Mouse (Mus musculus) adrenal gland (tissue): ENCODE data around the gene Pcsk1n.
"Not testable (repeated sequence)": the region's sequence is repeated elsewhere in the genome, so short reads cannot be mapped to it uniquely, and the experiment has no call there.

Source experiments
- intact Hi-C: fragments of 180-260 bp; cut with DNase I; formaldehyde crosslinking; loops from one replicate; pipeline ENCODE4 v1.15.1; 2025
- long read RNA-seq, 2 experiments: library from polyadenylated mRNA; unstranded; transcript quantifications; one replicate each; pipeline ENCODE4 v2.0.0; 2020; ENCODE audit warnings: borderline replicate concordance in 1 of 2; ENCODE audit not compliant: insufficient replicate concordance in 1 of 2

The Pcsk1n gene
- long read RNA-seq, experiment 1, transcript Pcsk1n-201 (3 exons, 2,193 nt): major isoform, 127 of 136 reads
- long read RNA-seq, experiment 1, partial matches to known transcripts: 9 of 136 reads
- long read RNA-seq, experiment 1, other reads (novel, unspliced or antisense): 0 of 136 reads
- long read RNA-seq, experiment 2, transcript Pcsk1n-201 (3 exons, 2,193 nt): major isoform, 207 of 212 reads
- long read RNA-seq, experiment 2, partial matches to known transcripts: 5 of 212 reads
- long read RNA-seq, experiment 2, other reads (novel, unspliced or antisense): 0 of 212 reads

DNA sequence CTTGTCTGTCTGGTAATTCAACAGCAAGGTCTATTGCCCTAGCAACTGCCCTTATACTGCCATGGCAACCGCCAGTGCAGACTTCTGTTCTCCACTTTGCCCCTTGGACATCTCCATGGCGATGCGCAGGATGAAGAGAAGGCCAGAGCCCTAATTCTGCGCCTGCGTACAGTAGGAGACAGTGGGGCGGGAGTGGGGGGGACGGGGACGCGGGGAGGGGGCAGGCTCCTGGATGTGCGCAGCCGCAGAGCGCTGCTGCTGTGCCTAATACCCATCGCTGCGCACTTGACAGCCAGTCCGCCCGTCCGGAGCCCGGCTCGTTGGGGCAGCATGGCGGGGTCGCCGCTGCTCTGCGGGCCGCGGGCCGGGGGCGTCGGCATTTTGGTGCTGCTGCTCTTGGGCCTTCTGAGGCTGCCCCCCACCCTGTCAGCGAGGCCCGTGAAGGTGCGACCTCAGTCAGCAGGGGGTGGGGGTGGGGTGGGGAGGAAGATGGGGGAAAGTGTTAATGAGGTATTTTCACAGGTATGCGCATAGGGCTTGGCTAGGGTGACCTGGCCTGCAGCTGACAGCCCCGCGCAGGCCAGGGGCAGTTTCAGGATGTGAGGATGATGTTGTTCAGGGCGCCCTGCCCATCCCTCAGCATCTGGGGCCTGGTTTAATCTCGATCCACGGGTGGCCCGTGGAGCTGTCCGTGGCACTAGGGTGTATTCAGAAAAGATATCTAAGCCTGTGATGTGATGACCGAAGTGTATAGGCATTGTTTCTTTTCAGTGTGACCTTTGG lies at the start of gene Pcsk1n:
Pcsk1n (plus strand) TSS at position 222 of the 783 bp plus-strand sequence.
- intact Hi-C loops: loop anchor here (5.0 to 10.0 kb wide), 2 partner anchors 98 to 195 kb away; partner anchors contain the start of gene Glod5

DNA sequence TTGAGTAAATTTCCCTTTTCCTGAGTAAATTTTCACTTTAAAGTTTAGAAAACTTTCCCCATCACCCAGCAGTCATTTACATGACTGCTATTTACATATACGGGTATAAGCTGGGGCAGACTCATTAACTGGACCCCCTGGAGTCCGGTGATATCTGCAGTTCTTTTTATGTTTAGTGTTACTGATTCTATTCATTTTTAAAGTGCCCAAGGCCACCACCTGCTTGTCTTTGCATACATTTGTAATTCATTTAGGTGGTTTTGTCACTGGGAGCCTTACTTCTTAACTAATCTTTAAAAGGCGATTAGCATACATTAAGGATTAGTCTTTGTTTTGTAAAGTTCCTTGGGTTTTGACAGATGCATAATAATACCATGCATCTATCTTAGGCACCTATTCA lies 49.8 kb upstream of the Pcsk1n start:
- intact Hi-C loops: no loop called here

DNA sequence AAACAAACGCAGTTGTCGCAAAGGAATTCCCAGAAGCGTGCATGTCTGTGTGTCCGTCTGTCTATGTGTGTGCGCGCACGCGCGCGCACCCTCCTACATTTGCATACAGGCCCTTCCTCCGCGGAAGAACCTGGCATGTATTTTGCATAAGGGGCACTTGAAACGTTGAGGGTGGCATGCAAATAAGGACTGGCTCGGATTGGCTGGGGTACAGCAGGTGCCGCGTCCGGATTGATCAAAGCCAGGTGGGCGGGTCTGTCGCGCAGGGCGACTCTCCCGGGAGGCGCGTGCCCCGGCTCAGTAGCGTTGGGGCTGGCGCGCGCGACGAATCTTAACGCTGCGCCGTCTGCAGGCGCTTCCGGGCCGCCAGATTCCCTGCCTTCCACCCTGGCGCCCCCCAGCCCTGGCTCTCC lies 41.6 kb upstream of the Pcsk1n start, which contains the start of gene Pim2:
Pim2 (plus strand) TSS at position 256 of the 413 bp plus-strand sequence.
- intact Hi-C loops: no loop called here

DNA sequence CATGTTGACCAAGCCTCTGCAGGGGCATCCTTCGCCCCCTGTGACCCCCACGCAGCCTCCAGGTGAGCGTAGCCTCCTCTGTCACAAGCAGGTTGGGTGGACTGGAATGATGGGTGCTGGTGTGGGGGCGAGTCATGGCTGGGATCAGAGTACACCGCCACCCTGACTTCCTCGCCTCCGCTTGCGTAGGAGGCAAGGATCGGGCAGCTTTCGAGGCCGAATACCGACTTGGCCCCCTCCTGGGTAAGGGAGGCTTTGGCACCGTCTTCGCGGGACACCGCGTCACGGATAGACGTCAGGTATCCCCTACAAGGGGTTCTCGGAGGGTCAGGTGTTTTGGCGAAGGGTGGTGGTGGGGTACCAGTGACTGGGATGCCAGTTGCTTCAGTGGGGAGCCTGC lies 41.1 kb upstream of the Pcsk1n start:
- intact Hi-C loops: no loop called here

DNA sequence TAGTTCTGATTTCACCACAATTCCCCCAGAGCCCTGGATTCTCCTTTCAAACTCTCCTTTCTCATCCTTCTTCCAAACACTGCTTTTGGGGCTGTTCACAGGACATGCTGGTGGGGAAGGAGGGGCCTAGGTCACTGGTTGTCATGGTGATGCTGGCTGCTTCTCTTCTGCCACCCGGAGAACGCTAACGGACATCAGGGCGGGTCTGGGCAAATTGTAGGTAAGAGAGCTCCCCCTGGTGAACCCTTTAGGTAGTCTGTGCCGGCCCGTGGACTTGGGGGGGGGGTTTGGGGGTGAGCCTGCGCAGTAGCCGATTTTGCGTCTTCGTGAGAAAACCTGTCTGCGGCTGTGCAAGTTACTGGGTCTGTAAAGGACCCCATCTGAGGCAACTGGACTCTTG lies 39.8 kb upstream of the Pcsk1n start:
- intact Hi-C loops: no loop called here

DNA sequence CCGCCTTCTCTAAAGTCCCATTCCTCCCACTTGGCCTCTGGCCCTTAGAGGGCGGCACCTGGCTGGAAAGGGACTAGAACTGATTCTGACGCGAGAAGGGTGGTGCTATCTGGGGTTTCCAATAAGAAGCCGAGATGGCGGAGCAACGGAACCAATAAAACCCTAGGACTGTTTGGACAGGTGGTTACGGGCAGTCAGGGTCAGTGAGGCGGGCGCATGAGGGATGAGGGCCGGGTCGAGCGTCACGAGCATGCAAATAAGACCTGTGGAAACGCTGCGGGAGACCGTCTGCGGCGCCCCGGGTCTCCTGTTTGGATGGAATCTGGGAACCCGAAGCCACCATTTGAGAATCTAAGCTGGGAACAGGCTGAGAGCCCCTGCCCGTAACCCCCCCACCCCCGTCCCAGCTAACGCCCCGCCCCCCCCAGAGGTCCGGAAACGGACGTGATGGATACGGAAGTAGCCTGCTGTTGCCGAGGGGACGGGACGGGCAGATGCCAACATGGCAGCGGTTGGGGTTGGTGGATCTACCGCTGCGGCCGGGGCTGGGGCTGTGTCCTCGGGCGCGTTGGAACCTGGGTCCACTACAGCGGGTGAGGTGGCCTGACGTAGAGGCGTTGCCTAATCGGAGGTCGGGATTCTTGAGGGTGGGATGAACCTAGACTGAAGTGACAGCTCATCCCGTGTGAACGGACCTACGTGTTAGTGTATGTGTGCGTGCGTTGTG lies 35.6 kb upstream of the Pcsk1n start, which contains the start of gene Slc35a2:
Slc35a2 (plus strand) TSS at position 188 of the 727 bp plus-strand sequence.
- intact Hi-C loops: no loop called here

DNA sequence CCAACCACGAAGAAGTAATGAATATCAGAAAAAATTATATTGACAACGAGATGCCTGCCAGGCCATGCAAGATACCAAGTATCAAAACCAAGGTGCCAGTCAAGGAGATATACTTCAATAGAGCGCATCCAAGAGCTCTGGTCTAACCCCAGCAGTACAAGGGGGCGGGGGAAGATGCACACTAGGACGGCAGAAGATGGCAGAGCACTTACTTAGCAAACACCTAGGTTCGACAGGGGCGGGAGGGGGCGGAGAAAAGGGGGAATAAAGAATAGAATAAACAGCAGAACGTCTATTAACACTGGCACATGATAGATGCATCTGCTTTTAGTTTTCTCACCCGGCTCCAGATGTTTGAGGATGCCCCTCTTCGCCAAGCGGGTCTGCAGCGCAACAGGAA lies 21.4 kb upstream of the Pcsk1n start:
- intact Hi-C loops: no loop called here

DNA sequence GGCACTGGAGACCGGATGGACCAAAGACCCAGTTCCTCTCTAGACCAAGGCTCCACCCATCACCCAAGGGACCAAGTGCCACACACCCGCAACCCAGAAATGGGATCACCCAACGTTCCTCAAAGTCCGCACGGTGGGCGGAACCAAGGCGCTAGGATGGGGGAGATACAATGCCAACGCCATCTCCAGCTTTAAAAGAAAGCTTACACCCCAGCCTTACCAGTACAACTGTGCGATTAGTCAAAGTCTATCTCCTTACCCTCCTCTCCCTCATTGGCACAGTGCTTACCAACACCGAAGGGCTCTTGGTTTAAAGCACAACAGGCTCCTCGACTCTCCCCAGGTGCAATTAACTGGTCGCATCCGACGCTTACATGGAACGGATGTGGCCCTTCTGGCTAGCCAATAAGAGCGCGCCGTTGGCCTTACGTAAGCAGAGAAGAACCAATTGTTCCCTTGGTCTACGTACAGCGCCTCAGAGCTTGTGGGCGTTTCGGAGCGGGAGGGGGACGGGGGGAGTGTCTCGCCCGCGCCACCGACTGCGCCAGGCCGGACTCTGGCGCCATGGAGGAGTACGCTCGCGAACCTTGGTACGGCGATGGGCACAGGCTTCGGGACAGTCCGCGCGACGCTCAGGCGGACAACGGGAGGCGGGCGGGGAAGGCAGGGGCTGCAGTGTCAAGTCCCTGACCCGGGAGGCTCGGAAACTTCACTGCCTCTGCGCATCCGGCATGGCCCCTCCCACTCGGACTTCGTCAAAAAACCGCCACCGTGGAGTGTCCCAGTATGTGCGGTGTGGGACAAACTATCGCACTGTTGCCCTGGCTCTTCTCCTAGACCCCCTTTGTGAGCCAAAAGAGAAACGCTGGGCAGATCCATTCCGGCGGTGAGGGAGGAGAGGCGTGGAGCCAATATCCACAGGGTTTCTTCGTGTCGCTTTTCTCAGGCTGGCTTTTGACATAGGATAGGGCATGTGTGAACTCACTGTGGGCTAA lies 20.4 kb upstream of the Pcsk1n start, which contains the start of the genes Pqbp1 and Timm17b:
Pqbp1 (minus strand) TSS at position 390 of the 995 bp plus-strand sequence.
Timm17b (plus strand) TSS at position 478 of the 995 bp plus-strand sequence.
- intact Hi-C loops: no loop called here

DNA sequence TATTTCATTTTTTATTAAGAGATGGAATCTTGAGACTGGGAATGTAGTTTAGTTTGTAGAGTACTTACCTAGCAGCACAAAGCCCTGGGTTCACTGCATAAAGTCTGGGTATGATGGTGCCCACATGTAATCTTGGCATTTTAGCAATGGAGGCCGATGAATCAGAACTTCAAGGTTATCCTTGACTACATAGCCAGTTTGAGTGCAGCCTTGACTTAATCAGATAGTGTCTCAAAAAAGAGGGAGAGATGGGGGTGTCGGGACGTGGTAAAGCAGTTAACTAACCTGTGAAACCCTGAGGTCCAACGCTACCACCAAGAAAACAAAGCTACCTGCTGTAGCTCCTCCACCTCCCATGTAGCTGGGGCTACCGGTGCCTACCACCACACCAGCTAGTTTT lies 15.2 kb upstream of the Pcsk1n start:
- intact Hi-C loops: no loop called here

DNA sequence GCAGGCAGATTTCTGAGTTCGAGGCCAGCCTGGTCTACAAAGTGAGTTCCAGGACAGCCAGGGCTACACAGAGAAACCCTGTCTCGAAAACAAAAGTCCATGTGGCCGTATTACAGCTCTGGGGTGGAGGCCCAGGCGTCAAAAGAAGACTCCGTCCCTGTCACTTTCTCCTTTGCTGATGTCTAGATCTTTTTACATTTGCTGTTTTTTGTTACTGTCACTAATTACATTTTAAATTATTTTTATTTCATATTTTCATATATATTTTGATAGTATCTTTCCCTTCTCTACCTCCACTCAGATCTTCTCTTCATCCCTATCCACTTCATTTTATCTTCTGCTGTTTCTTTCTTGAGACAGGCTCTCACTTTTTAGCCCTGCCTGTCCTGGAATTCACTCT lies 11.9 kb upstream of the Pcsk1n start, which contains the start of gene Gm10491:
Gm10491 (minus strand) TSS at position 101 of the 400 bp plus-strand sequence.
- intact Hi-C loops: no loop called here

DNA sequence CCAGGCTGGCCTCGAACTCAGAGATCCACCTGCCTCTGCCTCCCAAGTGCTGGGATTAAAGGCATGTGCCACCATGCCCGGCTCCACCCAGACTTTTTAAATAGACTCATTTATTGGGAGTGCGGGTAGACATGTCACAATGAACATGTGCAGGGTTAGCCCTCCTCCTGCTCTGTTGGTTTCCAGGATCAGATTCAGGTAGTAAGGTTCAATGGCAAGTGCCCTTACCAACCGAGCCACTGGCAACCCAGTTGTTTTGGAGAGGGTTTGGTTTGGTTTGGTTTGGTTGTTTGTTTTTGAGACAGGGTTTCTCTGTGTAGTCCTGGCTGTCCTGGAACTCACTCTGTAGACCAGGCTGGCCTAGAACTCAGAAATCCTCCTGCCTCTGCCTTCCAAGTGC lies 10.4 kb upstream of the Pcsk1n start, which contains the start of gene Gm10490:
Gm10490 (plus strand) TSS at position 301 of the 400 bp plus-strand sequence.
- intact Hi-C loops: not testable (repeated sequence)

DNA sequence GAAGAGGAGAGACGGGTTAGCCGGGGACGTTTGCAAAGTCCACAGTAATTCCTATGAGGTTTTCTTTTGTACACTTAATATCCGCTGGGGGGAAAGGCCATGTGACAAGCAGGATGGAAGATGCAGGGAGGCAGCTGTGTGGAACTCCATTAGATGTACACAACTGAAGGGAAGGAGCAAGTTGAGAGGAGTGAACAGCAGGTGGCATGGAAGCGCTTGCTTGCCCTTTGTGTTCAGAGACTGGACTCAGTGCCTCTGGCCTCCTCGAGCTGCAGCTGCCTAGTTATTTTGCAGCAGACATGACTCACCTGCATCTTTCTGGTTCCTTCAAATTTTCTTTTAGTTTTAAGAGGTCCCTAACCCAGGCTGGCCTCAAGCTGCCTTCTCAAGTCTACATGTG lies 9.1 kb upstream of the Pcsk1n start:
- intact Hi-C loops: no loop called here

DNA sequence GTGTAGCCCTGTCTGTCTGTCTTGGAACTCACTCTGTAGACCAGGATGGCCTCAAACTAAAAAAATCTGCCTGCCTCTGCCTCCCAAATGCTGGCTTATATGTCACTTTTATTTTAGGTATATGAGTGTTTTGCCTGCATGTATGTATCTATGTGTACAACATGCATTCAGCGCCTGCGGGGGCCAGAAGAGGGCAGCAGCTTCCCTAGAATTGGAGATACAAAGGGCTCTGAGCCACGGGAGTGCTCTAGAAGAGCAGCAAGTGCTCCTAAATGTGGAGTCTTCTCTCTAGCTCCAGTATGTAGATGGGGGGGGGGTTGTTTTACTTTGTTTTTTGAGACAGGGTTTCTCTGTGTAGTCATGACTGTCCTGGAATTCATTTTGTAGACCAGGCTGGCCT lies 4.0 kb upstream of the Pcsk1n start:
- intact Hi-C loops: loop anchor here (5.0 kb wide), 1 partner anchor 102 kb away; the partner anchor contains the start of gene Glod5

DNA sequence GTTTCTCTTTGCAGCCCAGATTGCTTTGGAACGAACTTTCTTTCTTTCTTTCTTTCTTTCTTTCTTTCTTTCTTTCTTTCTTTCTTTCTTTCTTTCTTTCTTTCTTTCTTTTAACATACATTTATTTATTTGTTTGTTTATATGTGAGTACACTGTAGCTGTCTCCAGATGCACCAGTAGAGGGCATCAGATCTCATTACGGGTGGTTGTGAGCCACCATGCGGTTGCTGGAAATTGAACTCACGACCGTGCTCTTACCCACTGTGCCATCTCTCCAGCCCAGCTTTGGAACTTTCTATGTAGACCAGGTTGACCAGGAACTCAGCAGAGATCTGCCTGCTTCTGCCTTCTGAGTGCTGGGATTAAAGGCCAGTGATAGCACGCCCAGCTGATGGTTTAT lies 1.7 kb upstream of the Pcsk1n start:
- intact Hi-C loops: loop anchor here (5.0 kb wide), 1 partner anchor 99 kb away; the partner anchor contains the start of gene Glod5

DNA sequence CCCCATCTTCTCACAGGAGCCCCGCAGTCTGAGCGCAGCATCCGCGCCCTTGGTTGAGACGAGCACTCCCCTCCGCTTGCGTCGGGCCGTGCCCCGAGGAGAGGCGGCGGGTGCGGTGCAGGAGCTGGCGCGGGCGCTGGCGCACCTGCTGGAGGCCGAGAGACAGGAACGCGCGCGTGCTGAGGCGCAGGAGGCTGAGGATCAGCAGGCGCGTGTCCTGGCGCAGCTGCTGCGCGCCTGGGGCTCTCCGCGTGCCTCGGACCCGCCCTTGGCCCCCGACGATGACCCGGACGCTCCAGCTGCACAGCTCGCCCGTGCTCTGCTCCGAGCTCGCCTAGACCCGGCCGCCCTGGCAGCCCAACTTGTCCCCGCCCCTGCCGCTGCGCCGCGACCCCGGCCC lies 2.4 kb downstream of the Pcsk1n start:
- intact Hi-C loops: loop anchor here (10.0 kb wide), 1 partner anchor 193 kb away; no protein-coding TSS in a partner anchor

DNA sequence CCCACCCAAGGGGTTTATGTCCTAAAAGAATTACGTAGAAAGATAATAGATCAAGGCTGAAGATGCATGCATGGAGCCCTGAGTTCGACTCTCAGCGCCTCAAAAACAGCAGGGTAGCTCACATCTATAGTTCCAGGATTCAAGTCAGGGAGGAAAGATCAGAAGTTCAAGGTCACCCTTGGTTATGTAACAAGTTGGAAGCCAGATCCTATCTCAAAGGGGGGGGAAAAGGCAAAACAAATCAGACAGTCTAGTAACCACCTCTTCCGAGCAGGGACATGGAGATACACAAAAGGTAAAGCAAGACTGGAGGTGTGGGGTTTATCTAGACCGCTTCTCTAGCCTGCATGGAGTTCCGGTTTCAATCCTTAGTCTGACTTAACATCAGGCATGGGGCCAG lies 6.6 kb downstream of the Pcsk1n start:
- intact Hi-C loops: loop anchor here (10.0 kb wide), 1 partner anchor 189 kb away; no protein-coding TSS in a partner anchor

DNA sequence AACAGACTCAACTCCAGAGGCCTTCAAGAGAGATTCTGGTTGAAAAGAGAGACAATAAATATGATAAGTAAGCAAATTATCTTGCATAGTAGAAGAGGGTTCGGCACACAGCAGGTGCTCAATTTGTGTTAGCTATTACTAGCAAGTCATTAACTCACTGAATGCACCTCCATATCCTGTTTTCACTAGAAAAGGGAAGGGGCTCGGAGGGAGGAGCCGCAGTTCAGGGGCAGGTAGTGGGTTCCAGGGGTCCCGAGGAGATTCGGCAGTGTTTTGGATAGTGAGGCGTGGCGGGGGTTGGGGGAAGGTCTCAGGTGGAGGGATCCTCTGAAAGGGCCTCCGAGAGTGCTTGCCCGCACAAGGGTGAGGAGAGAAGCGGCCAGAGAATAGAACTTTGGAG lies 7.5 kb downstream of the Pcsk1n start:
- intact Hi-C loops: loop anchor here (10.0 kb wide), 1 partner anchor 188 kb away; no protein-coding TSS in a partner anchor

DNA sequence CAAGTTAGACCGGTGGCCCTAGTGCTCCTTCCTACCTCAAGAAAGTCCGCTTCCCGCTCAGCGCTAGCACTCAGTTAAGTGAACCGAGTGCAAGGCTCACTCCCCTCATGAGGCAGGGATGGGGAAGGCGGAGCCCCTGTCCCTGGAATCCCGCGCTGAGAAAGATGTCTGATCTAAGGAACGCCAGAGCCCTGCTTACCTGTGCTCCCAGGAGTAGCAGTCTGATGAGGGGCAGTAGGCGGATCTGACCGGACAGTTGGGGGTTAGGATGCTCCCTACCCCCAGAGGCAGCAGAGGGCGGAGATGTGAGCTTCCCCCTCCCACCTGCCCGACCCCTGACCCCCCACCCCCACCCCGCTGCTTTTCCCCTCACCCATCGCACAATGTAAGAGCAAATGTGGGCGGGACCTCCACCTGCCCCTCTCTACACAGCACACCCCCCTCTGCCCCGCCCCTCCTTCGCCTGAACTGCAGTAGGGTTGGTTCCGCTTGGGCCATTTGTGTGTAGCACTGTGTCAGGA lies 8.7 kb downstream of the Pcsk1n start, which contains the start of gene Eras:
Eras (minus strand) TSS at position 338 of the 521 bp plus-strand sequence.
- intact Hi-C loops: loop anchor here (10.0 kb wide), 1 partner anchor 186 kb away; no protein-coding TSS in a partner anchor

DNA sequence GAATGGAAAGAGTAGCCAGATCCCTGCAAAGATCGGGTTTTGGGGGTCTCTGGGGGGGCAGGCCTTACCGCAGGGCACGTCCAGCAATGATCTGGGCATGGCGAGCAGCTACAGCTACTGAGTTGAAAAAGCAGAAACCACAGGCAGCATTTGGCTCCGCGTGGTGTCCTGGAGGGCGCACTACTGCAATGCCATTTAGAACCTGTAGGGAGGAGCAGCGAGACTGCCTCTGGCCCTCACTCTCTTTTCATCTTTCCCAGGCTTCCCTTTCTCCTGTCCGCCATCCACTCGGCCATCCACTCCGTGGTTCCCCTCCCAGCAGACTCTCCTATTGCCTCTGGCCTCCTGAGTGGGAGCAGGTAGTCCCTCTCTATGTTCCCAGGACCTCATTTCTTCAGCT lies 17.3 kb downstream of the Pcsk1n start:
- intact Hi-C loops: no loop called here
